Mouse (Mus musculus) neural tube, embryonic 12.5 days (tissue): ENCODE measurements around the gene Bcl2a1d. TPM values are rescaled to one million over a fixed set of nuclear protein-coding genes. Genes with fewer than 3 reads are reported as not detected.
"Not testable (repeated sequence)": the region's sequence is repeated elsewhere in the genome, so short reads cannot be mapped to it uniquely, and the experiment has no call there.

ENCODE experiments used
- ATAC-seq: fragments of 200-750 bp; cut with Nextera tagmentation; 2 replicates; pipeline ENCODE4 v1.8.0; 2017; ENCODE audit warnings: low read depth, mild to moderate bottlenecking, moderate TSS enrichment, moderate library complexity; ENCODE audit not compliant: low FRiP score
- H3K27ac ChIP-seq: fragments of 300-500 bp; sonication (generic); 2 replicates; pipeline ENCODE4 v1.5.1; 2016
- H3K27me3 ChIP-seq: fragments of 300-500 bp; sonication (generic); replicated peaks from 2 replicates; pipeline ENCODE4 v1.6.1; 2016; ENCODE audit warnings: mild to moderate bottlenecking
- H3K36me3 ChIP-seq: fragments of 300-500 bp; sonication (generic); 2 replicates; pipeline ENCODE4 v1.6.1; 2016; ENCODE audit warnings: mild to moderate bottlenecking
- H3K4me1 ChIP-seq: fragments of 300-500 bp; sonication (generic); 2 replicates; pipeline ENCODE4 v1.6.1; 2016
- H3K4me2 ChIP-seq: fragments of 300-500 bp; sonication (generic); replicated peaks from 2 replicates; pipeline ENCODE4 v1.6.1; 2016; ENCODE audit warnings: mild to moderate bottlenecking
- H3K4me3 ChIP-seq: fragments of 300-500 bp; sonication (generic); 2 replicates; pipeline ENCODE4 v1.5.1; 2016
- H3K9ac ChIP-seq: fragments of 300-500 bp; sonication (generic); 2 replicates; pipeline ENCODE4 v1.6.1; 2016; ENCODE audit warnings: mild to moderate bottlenecking
- H3K9me3 ChIP-seq: fragments of 300-500 bp; sonication (generic); 2 replicates; pipeline ENCODE4 v1.6.1; 2016; ENCODE audit warnings: mild to moderate bottlenecking
- WGBS: fragments of 180-500 bp; shearing (Covaris S2); methylation state at CpG from one replicate; pipeline ENCODE4 v1.1.7; 2016; 5-methylcytosine and 5-hydroxymethylcytosine counted together
- polyA plus RNA-seq: library from polyadenylated mRNA; unstranded; fragments of >200 nt; fragmentation: Nextera tagmentation; extraction: Ambion mirVana; gene quantifications from 2 replicates; pipeline ENCODE4 v1.2.1, GENCODE M21; 2016

Bcl2a1d gene
- polyA plus RNA-seq, 1 experiment from 2014 or later = not detected

- H3K9me3 ChIP-seq, H3K27ac ChIP-seq, H3K27me3 ChIP-seq, H3K36me3 ChIP-seq, H3K4me1 ChIP-seq, H3K4me3 ChIP-seq, H3K4me2 ChIP-seq, ATAC-seq, H3K9ac ChIP-seq: not testable (repeated sequence)
- 35% methylated on average over 2 of the region's 2 CpGs for WGBS
Observed at GRCm38 (mm10) chr9:88718140-88718539, 13.6 kb downstream of the Bcl2a1d start.

- not testable (repeated sequence) for ATAC-seq, H3K4me1 ChIP-seq, H3K9ac ChIP-seq, H3K27ac ChIP-seq, H3K27me3 ChIP-seq, H3K36me3 ChIP-seq, H3K9me3 ChIP-seq, H3K4me3 ChIP-seq, H3K4me2 ChIP-seq
- 85% methylated on average over 5 of the region's 5 CpGs for WGBS
Observed at GRCm38 (mm10) chr9:88714515-88714914, 17.2 kb downstream of the Bcl2a1d start.

- ATAC-seq, H3K27ac ChIP-seq, H3K36me3 ChIP-seq, H3K4me2 ChIP-seq, H3K4me3 ChIP-seq, H3K9me3 ChIP-seq, H3K9ac ChIP-seq, H3K4me1 ChIP-seq, H3K27me3 ChIP-seq: not testable (repeated sequence)
- WGBS = 88% methylated on average over 3 of the region's 3 CpGs
Observed at GRCm38 (mm10) chr9:88712164-88712749, 19.5 kb downstream of the Bcl2a1d start.

GRCm38 (mm10) chr9:88710910-88711438 lies 20.7 kb downstream of the Bcl2a1d start:
- H3K27ac ChIP-seq, H3K4me3 ChIP-seq, H3K27me3 ChIP-seq, H3K9me3 ChIP-seq, H3K4me2 ChIP-seq, ATAC-seq, H3K9ac ChIP-seq, H3K4me1 ChIP-seq, H3K36me3 ChIP-seq: not testable (repeated sequence)
- WGBS = 98% methylated on average over 4 of the region's 5 CpGs

DNA sequence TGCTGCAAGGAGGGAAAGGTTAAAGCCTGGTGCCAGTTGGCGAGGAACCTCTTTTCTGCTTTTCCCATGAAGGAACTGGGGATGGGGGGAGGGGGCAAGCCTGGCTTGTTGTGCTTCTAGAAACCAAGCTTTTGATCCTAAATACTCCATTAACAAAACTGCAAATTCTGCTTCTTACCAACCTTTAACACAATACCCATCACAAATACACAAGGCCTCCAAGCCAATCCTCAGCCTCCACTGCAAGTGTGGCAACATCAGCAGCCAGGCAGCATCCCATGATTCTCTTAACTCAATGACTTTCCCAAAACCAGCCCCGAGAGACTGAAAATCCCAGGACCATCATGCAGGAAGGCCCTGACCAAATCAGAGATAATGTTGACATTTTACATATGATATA lies 21.3 kb downstream of the Bcl2a1d start:
- not testable (repeated sequence) for ATAC-seq, H3K4me2 ChIP-seq, H3K4me3 ChIP-seq, H3K27me3 ChIP-seq, H3K36me3 ChIP-seq, H3K4me1 ChIP-seq, H3K27ac ChIP-seq, H3K9me3 ChIP-seq, H3K9ac ChIP-seq
- 91% methylated on average over 2 of the region's 2 CpGs for WGBS

DNA sequence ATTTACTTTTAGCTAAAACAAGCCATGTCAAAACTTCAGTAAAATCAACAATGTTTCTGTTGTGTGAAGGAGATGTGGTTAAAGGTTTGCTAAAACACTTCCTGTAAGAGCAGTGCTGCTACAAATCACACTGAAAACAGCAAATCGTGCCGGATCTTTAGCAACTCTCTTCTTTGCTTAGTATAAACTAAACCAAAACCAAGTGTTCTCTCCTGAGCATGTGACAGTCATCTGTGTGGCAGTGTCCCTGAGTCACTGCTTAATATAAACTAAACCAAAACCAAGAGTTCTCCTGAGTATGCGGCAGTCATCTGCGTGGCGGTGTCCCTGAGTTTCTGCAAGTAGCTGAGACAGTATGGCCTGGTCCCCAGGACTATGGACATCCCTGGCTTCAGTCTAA lies 21.9 kb downstream of the Bcl2a1d start:
- not testable (repeated sequence) for ATAC-seq, H3K4me3 ChIP-seq, H3K27ac ChIP-seq, H3K9ac ChIP-seq, H3K4me2 ChIP-seq, H3K9me3 ChIP-seq, H3K27me3 ChIP-seq, H3K4me1 ChIP-seq, H3K36me3 ChIP-seq
- 92% methylated on average over 5 of the region's 5 CpGs for WGBS

GRCm38 (mm10) chr9:88709304-88709703 lies 22.4 kb downstream of the Bcl2a1d start:
- Histone ChIP-seq H3K9me3 (no peaks in the 10 kb centered on the region), H3K27ac (no peak overlapping the region), H3K4me1 (no peaks in the 10 kb centered on the region), H3K4me2 (no peak overlapping the region), H3K27me3 (no peaks in the 10 kb centered on the region), H3K36me3 (no peaks in the 10 kb centered on the region), H3K9ac (no peak overlapping the region), H3K4me3 (no peak overlapping the region)
- 91% methylated on average over 6 of the region's 6 CpGs for WGBS
- no peak for ATAC-seq

- 76% methylated on average over 4 of the region's 4 CpGs for WGBS
- Histone ChIP-seq H3K4me1 (no peaks in the 10 kb centered on the region), H3K4me3 (no peak overlapping the region), H3K27me3 (no peaks in the 10 kb centered on the region), H3K9me3 (no peaks in the 10 kb centered on the region), H3K9ac (no peak overlapping the region), H3K27ac (no peak overlapping the region), H3K36me3 (no peaks in the 10 kb centered on the region), H3K4me2 (no peak overlapping the region)
- ATAC-seq = no peak
Observed at GRCm38 (mm10) chr9:88706700-88707099, 25.0 kb downstream of the Bcl2a1d start.

DNA sequence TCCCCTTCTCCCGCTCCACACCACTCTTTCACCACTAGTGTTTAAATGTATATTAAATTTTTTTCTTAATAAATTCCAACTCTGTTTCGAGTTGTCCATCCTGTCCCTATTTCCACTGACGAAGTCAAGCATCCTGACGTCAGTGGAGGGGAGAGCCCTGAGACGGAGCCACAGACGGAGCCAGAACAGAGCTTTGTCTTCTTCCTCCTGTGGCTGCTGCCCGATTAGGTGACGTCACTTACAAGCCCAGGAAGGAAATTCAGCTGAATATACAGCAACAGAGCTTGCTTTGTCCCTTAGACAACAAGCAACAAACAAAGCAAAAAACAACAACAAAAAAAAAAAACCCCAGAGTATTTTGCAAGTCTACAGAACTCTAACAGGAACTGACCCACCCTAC lies 26.6 kb downstream of the Bcl2a1d start:
- not testable (repeated sequence) for H3K36me3 ChIP-seq, H3K27me3 ChIP-seq, H3K27ac ChIP-seq, H3K9me3 ChIP-seq, H3K4me1 ChIP-seq, H3K4me2 ChIP-seq, H3K4me3 ChIP-seq, ATAC-seq, H3K9ac ChIP-seq
- 80% methylated on average over 8 of the region's 8 CpGs for WGBS

GRCm38 (mm10) chr9:88698746-88699145 lies 33.0 kb downstream of the Bcl2a1d start:
- H3K4me2 ChIP-seq, H3K9me3 ChIP-seq, H3K4me1 ChIP-seq, H3K4me3 ChIP-seq, H3K36me3 ChIP-seq, H3K27ac ChIP-seq, H3K9ac ChIP-seq, H3K27me3 ChIP-seq: not testable (repeated sequence)
- ATAC-seq = peak; percentile 62; the same call in 1 of the 2 replicates
- 83% methylated on average over 1 of the region's 2 CpGs for WGBS

DNA sequence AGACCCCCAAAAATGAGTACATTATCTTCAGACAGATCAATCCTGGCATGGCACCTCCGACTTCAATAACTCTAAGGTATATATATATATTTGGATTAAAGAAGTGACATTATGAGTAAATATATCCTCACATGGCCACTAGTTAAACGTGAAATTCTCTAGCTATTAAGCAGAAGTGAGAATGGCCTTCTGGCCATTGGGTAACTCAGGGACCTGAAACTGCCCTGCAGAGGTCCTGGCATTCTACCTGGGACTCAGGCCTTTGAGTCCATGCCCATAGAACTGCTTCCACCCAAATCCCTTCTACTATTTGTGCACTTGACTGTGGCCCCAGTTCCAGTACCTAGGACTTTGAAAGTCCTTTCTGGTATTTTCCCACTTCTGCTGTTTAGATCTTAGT lies 40.4 kb downstream of the Bcl2a1d start:
- not testable (repeated sequence) for H3K36me3 ChIP-seq, H3K4me1 ChIP-seq, H3K9me3 ChIP-seq, H3K4me3 ChIP-seq, H3K27ac ChIP-seq, H3K4me2 ChIP-seq, H3K9ac ChIP-seq, ATAC-seq, H3K27me3 ChIP-seq
- WGBS = 89% methylated on average over 2 of the region's 2 CpGs

- not testable (repeated sequence) for H3K9me3 ChIP-seq, ATAC-seq, H3K4me1 ChIP-seq, H3K36me3 ChIP-seq, H3K4me2 ChIP-seq, H3K27me3 ChIP-seq, H3K9ac ChIP-seq, H3K4me3 ChIP-seq, H3K27ac ChIP-seq
- WGBS = 89% methylated on average over 3 of the region's 3 CpGs
Observed at GRCm38 (mm10) chr9:88689451-88689850, 42.3 kb downstream of the Bcl2a1d start.

DNA sequence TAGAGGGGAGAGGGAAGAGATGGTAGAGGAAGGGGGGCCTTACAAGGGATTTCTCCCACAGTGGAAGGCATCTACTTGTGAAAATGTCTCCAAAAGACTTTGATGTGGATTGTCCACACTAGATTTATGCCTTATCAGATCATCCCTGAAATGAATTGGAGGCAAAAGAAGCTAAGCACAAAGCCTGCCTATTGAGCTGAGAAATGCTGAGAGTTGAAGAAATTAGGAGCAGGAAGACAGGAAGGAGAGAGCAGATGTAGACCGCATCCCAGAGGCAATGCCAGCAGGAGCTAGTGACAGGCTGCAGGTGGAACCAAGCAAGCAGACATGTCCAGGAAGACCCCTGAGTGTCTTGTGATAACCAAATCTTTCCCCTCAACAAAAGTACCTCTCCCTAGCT lies 45.0 kb downstream of the Bcl2a1d start:
- WGBS = 85% methylated on average over 1 of the region's 1 CpGs
- H3K27ac ChIP-seq, H3K36me3 ChIP-seq, ATAC-seq, H3K4me3 ChIP-seq, H3K4me1 ChIP-seq, H3K27me3 ChIP-seq, H3K4me2 ChIP-seq, H3K9me3 ChIP-seq, H3K9ac ChIP-seq: not testable (repeated sequence)
